Mouse (Mus musculus) cerebellum, adult (tissue): Measurements from ENCODE around the gene Polr2l.

Experiments used
- ATAC-seq: cut with Nextera tagmentation; 2 replicates; pipeline ENCODE4 v1.9.2; 2017; ENCODE audit warnings: mild to moderate bottlenecking, moderate library complexity, mixed read lengths; ENCODE audit not compliant: insufficient number of reproducible peaks, low FRiP score, low TSS enrichment

The Polr2l gene

GRCm38 (mm10) chr7:141435129-141435855, 39.6 kb downstream of the Polr2l start:
- no peak for ATAC-seq

DNA sequence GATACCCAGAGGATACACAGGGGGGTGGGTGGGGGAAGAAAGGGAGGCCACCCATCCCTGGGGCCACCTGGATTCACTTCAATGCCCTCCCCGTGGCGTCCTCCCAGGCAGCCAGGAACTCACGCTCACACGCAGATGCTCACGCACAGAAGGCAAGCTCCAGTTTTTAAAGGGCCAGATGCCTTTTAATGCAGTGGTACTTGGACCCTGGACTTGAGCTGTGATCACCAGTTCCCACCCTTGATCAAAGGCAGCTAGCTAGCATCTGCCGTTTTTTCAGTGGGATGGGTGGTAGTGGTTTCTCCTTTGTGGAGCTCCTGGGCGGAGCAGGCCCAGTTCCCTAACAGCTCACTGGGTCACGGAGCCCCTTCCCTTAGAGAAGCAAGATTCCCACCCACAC, 40.5 kb downstream of the Polr2l start:
- no peak for ATAC-seq

DNA sequence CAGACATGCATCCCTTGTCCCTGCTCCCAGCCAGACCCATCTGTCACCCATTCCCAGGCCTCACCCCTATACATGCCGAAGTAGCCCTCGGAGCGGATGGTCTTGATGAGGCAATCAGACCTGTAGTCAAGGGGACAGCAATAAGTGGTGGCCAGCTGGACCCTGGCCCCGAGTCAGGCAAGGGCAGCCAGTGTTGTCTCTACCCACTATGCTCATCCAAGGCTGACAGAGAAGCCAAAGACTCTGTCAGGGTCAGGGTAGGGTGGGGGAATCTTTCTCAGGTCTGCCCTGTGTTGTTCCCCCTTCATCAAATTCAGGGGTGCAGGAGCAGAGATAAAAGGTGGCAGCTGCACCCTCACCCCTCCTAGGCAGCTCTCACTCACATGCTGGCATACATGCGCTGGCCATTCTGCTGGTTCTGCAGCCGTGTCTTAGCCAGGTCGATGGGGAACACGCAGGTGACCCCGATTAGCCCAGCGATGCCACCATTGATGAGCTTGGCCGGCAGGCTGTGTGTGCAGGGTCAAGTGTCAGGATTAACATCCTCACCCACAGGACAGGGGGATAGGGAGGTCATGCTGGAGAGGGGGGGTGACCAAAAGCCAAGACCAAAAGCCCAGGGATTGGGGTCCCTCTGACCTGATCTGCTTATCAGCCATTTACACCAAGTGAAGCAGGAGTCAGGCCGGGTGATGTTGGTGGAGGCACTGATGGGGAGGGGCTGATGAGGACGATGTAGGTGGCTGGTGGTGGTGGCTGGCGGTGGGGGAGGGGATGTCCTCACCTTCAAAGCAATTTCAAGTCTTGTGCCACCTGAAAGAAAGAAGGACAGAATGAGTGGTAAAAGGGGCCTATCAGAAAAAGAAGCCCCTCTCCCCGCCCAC, 41.2 kb downstream of the Polr2l start:
- ATAC-seq = no peak

GRCm38 (mm10) chr7:141432741-141433516, 42.0 kb downstream of the Polr2l start:
- peak; percentile 29; the same call in 1 of the 2 replicates for ATAC-seq

DNA sequence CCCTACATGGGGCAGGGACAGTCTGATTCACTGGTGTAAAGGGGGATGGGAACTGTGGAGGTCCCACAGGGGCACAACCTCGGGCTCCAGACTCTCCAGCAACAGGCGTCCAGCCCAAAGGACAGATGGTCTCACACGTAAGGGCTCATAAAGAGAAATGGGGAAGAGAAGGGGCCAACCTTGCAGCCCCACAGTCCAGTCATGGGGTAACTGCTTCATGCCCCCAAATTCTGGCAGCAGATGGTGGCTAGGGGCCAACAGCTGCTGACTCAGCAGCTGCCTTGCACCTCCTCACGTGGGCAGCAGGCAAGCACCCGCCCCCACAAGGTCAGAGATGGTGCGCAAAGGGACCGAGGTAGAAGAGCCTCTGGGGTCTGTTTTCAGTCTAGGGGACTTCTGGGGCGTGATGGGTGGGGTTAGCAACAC, 42.7 kb downstream of the Polr2l start:
- no peak for ATAC-seq

- ATAC-seq = no peak
Measured at GRCm38 (mm10) chr7:141431434-141432185, 43.3 kb downstream of the Polr2l start.

GRCm38 (mm10) chr7:141430585-141431240, 44.2 kb downstream of the Polr2l start:
- no peak for ATAC-seq

DNA sequence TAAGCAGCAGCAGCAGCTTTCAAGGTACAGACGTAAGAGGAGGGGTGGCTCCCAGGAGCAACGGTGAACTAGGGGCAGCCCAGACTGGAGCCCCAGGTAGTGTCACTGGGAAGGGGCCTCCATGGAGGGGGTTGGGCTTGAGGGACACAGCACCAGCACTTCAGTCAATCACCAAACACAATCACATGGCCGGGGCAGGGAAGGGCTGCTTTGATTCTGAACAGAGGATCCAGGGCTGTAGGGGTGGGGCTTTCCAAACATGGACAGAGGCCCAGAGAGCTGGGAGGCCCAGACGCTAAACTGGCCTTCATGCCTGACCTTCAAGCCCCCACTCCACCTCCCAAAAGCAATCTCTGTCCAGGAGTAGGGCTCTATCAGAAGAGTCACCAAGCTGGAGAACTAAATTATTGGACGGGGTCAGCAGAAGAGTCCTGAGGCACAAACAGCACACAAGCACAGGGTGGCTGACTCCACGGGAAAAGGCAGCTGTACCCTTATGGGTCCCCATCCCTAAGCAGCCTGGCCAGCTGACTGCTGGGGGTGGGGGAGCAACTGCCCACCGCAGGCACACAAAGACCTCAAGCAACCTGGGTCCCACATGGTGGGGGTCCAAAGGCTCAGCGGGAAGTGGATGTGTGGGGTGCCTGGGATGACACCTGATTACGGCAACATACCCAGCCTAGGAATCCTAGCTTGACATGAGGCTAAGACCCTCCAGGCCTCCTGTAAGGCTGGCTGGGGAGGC, 44.9 kb downstream of the Polr2l start:
- no peak for ATAC-seq

GRCm38 (mm10) chr7:141429310-141429709, 45.6 kb downstream of the Polr2l start, which contains the start of gene Cend1:
Cend1 (minus strand) TSS chr7:141429491.
- peak; percentile 66 for ATAC-seq

DNA sequence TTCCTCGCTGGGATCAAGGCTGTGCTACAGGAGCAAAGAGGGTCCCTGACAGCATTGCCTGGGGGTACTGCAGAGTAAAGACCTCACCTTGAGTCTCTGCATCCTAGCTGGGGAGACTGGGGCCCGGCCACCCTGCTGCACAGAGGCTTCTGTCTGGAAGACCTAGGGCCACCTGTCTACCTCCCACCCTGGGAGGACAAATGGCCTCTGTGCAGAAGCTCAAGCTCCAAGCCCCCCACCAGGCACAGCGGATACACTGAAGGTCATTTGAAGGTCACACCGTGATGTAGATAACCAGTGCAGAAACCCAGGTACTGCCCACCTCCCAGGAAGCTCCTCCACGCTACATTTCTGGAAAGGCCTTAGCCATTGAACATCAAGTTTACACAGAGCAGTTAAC, 46.2 kb downstream of the Polr2l start:
- ATAC-seq = no peak

DNA sequence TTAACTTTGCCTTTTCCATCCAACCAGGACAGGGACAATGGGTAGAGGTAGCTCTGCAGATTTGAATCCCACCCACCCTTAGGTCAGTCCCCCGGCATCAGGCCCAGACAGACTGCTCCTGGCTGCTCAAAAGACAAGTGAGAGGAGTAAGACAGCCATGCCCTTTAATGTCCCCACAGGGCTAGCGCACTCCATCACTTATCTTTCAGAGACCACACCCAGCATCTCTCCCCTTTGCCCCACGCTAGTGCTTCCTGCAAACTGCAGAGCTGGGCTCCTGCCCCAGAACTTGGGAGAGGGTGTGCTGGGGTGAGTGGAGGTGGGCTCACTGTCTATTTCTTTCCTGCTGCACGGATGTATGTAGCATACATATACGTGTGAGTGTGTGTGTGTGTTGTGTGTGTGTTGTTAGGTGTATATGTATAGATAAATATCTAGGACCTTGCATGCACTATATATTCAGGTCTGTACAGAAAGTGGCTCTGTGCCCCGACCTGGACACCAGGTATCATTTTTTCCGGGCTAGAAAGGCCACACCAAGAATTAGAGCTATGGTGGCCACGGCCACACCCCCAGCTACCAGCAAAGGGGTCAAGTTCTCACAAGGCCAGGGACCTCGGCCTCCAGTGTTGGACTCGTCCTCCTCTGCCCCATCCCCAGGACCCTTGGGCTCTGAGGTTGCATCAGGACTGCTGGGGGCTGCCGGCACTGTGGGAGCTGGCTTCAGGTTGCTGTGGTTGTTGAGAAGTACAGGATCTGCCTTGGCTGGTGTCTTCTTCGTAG, 47.8 kb downstream of the Polr2l start:
- no peak for ATAC-seq

GRCm38 (mm10) chr7:141423811-141424210, 51.1 kb downstream of the Polr2l start:
- no peak for ATAC-seq
